ENCODE assay signal across 8 mouse cellular contexts in the genomic region with DNA sequence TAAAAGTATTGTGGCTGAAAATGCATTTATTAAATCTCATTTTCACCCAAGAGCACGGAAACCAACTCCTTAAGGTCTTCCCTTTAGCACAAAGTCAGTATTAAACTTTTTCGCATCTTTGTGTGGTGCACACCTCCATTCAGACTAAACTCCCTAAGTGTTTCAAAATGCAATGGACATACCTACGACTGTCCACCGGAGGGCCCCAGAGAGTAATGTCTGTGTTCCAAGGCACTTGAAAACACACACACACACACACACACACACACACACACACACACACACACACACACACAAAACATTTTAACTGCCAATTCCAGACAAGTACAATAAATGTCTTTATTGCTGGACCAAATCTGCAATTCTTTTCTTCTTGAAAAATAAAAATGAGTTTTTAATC.
A peak's percentile ranks its signal among the peaks of the same experiment; 100 is the strongest.
DNase-seq lines count a peak whose midpoint lies in the region; ATAC-seq and TF ChIP-seq lines count a peak whose summit lies in the region.

No protein-coding gene starts in this region.

- H3K9me3 ChIP-seq in heart, postnatal 0 days (replicated peaks; ENCODE audit: control insufficient read depth, low read length): no peaks in the 10 kb centered on the region
- no peaks in the 10 kb centered on the region for H3K9me3 ChIP-seq in limb, embryonic 11.5 days (ENCODE audit: control insufficient read depth, low read length)

- 28% methylated on average over 4 of the region's 4 CpGs for WGBS in heart, postnatal 0 days
- WGBS in limb, embryonic 11.5 days: 29% methylated on average over 4 of the region's 4 CpGs

- H3K27me3 ChIP-seq in heart, postnatal 0 days (ENCODE audit: control insufficient read depth, insufficient read depth, low read length): 0 out of 2 replicates have a peak, but pooled peaks cover 3% of the 10 kb centered on the region
- H3K27me3 ChIP-seq in limb, embryonic 11.5 days (ENCODE audit: control insufficient read depth, insufficient read depth, low read length): no peaks in the 10 kb centered on the region

- peak; percentile 26 for DNase-seq in heart, postnatal 0 days (ENCODE audit: low spot score)
- DNase-seq in heart, postnatal 25 days (ENCODE audit: low spot score): no peak
- DNase-seq in right cerebral cortex, adult 2 months (ENCODE audit: low spot score in 2 of 2): peak; percentile 32 to 50
- no peak for DNase-seq in right cerebral cortex, postnatal 25 days
- DNase-seq in c-Kit-positive CD71-positive TER-119-negative erythroid progenitor cells, embryonic 14.5 days (ENCODE audit: low read depth): peak; percentile 1
- peak; percentile 69 for DNase-seq in limb, embryonic 11.5 days (ENCODE audit: low spot score)
- DNase-seq in telencephalon, adult 2 months (ENCODE audit: low read depth, low spot score): peak; percentile 13
- no peak for DNase-seq in T-cell, adult 2 months (ENCODE audit: low spot score)

- no peak overlapping the region for H3K9ac ChIP-seq in heart, postnatal 0 days (replicated peaks; ENCODE audit: low read depth, low read length)
- H3K9ac ChIP-seq in limb, embryonic 11.5 days (ENCODE audit: low read length): no peak overlapping the region

- ATAC-seq in heart, postnatal 0 days (ENCODE audit: insufficient read depth, low read depth): no peak
- ATAC-seq in limb, embryonic 11.5 days (ENCODE audit: insufficient number of reproducible peaks, low FRiP score, low TSS enrichment, low read depth): no peak

- TF ChIP-seq EP300 in heart, postnatal 0 days (IDR thresholded peaks at IDR 0.05; ENCODE audit: low read depth): no peak

- no peak overlapping the region for H3K27ac ChIP-seq in heart, postnatal 0 days (ENCODE audit: low read depth)
- H3K27ac ChIP-seq in limb, embryonic 11.5 days (replicated peaks; ENCODE audit: low read depth, low read length): no peak overlapping the region

- TF ChIP-seq CTCF in heart, postnatal 0 days (IDR thresholded peaks at IDR 0.05; ENCODE audit: low read depth): peak; percentile 40

- H3K4me1 ChIP-seq in heart, postnatal 0 days (ENCODE audit: control insufficient read depth, insufficient read depth): no peaks in the 10 kb centered on the region
- H3K4me1 ChIP-seq in limb, embryonic 11.5 days (ENCODE audit: control insufficient read depth, insufficient read depth, low read length): no peaks in the 10 kb centered on the region

- no peak overlapping the region for H3K4me2 ChIP-seq in heart, postnatal 0 days (ENCODE audit: low read depth, low read length)
- H3K4me2 ChIP-seq in limb, embryonic 11.5 days (ENCODE audit: low read depth, severe bottlenecking): no peak overlapping the region

- intact Hi-C loops in heart, postnatal 25 days (cut with DNase I): loop anchor here (10.0 kb wide), 1 partner anchor 92 kb away; no protein-coding TSS in a partner anchor

- no peak overlapping the region for H3K4me3 ChIP-seq in heart, postnatal 0 days (ENCODE audit: low read depth, low read length)
- H3K4me3 ChIP-seq in limb, embryonic 11.5 days (ENCODE audit: low read depth, low read length): no peak overlapping the region

- no peaks in the 10 kb centered on the region for H3K36me3 ChIP-seq in heart, postnatal 0 days (replicated peaks; ENCODE audit: control insufficient read depth, insufficient read depth, low read length)
- H3K36me3 ChIP-seq in limb, embryonic 11.5 days (ENCODE audit: control insufficient read depth, insufficient read depth, low read length): no peaks in the 10 kb centered on the region

Comparison
In these comparisons a context has a peak if more than half of its experiments do, and no peak if none do; other contexts are left out.
1. DNase-seq: peak in heart, postnatal 0 days (single experiment), right cerebral cortex, adult 2 months (2 of 2), c-Kit-positive CD71-positive TER-119-negative erythroid progenitor cells, embryonic 14.5 days (single experiment), limb, embryonic 11.5 days (single experiment) and telencephalon, adult 2 months (single experiment); none in heart, postnatal 25 days (single experiment), right cerebral cortex, postnatal 25 days (single experiment) and T-cell, adult 2 months (single experiment).